Mouse (Mus musculus) limb, embryonic 13.5 days (tissue): Measurements from ENCODE around the gene Arl15. TPM values are rescaled to one million over a fixed set of nuclear protein-coding genes. Genes with fewer than 3 reads are reported as not detected.

ENCODE experiments used
- ATAC-seq: fragments of 200-750 bp; cut with Nextera tagmentation; 2 replicates; pipeline ENCODE4 v1.8.0; 2017; ENCODE audit warnings: low read depth, moderate number of reproducible peaks, moderate TSS enrichment; ENCODE audit not compliant: low FRiP score
- H3K27ac ChIP-seq: fragments of 300-500 bp; sonication (generic); 2 replicates; pipeline ENCODE4 v1.5.1; 2015; ENCODE audit warnings: inconsistent platforms, mild to moderate bottlenecking, moderate library complexity
- H3K27me3 ChIP-seq: fragments of 300-500 bp; sonication (generic); 2 replicates; pipeline ENCODE4 v1.6.1; 2015; ENCODE audit warnings: mild to moderate bottlenecking, inconsistent platforms
- H3K36me3 ChIP-seq: fragments of 300-500 bp; sonication (generic); 2 replicates; pipeline ENCODE4 v1.6.1; 2015; ENCODE audit warnings: inconsistent platforms, mild to moderate bottlenecking, moderate library complexity
- H3K4me1 ChIP-seq: fragments of 300-500 bp; sonication (generic); 2 replicates; pipeline ENCODE4 v1.6.1; 2015; ENCODE audit warnings: inconsistent platforms
- H3K4me2 ChIP-seq: fragments of 300-500 bp; sonication (generic); replicated peaks from 2 replicates; pipeline ENCODE4 v1.6.1; 2015; ENCODE audit warnings: inconsistent platforms, mild to moderate bottlenecking, moderate library complexity
- H3K4me3 ChIP-seq: fragments of 300-500 bp; sonication (generic); 2 replicates; pipeline ENCODE4 v1.5.1; 2015; ENCODE audit warnings: moderate library complexity, mild to moderate bottlenecking, inconsistent platforms
- H3K9ac ChIP-seq: fragments of 300-500 bp; sonication (generic); 2 replicates; pipeline ENCODE4 v1.6.1; 2015; ENCODE audit warnings: mild to moderate bottlenecking, inconsistent platforms
- H3K9me3 ChIP-seq: fragments of 300-500 bp; sonication (generic); 2 replicates; pipeline ENCODE4 v1.6.1; 2016; ENCODE audit warnings: inconsistent platforms
- WGBS: fragments of 180-500 bp; shearing (Covaris S2); methylation state at CpG from one replicate; pipeline ENCODE4 v1.1.7; 2015; 5-methylcytosine and 5-hydroxymethylcytosine counted together
- polyA plus RNA-seq: library from polyadenylated mRNA; unstranded; fragments of >200 nt; fragmentation: Nextera tagmentation; extraction: Ambion mirVana; gene quantifications from 2 replicates; pipeline ENCODE4 v1.2.1, GENCODE M21; 2015

Arl15 gene
- polyA plus RNA-seq, 1 experiment from 2014 or later, result 14.2 TPM

DNA sequence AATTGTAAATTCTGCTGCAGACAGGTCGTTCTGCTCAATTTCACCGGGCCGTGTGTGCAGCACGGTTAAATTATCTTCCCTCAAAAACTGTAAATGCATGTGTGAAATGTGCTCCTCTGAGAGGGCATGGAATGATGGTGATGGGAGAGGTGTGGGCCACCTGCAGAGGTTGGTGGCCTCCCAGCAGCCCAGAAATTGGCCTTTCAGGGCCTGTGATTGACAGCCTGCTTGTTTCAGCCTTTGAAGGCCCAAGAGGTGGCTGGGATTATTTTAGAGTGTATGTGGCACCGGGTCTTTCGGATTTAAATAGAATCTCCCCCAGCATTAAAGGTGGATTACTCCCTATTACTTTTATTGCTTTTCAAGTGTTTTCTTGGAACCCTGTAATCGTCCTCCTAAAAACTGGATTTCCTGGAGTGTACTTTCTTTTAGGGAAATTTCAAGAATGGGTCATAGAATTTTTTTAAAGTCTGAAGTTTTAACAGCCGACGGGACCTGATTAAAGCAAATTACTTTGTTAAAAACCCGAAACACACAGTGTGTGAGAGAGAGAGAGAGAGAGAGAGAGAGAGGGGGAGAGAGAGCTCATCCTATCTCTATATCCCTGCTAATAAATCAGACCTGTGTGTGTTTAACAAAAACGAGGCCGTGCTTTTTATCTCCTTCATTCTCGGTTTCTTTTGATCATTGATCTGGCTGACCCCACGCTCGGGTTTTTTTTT, 186.6 kb downstream of the Arl15 start:
- H3K4me3 ChIP-seq, result no peak overlapping the region
- H3K27me3 ChIP-seq, result 0 out of 2 replicates have a peak, but pooled peaks cover 3% of the 10 kb centered on the region
- H3K9me3 ChIP-seq, result no peaks in the 10 kb centered on the region
- no peak overlapping the region for H3K9ac ChIP-seq
- H3K36me3 ChIP-seq, result no peaks in the 10 kb centered on the region
- H3K27ac ChIP-seq, result no peak overlapping the region
- peak overlapping the region; percentile 36; the same call in 1 of the 2 replicates for H3K4me2 ChIP-seq
- WGBS, result 19% methylated on average over 15 of the region's 15 CpGs
- peaks cover 22% of the 10 kb centered on the region for H3K4me1 ChIP-seq
- ATAC-seq, result no peak

- H3K4me3 ChIP-seq, result no peak overlapping the region
- H3K27ac ChIP-seq, result no peak overlapping the region
- WGBS, result 20% methylated on average over 9 of the region's 9 CpGs
- no peak overlapping the region for H3K9ac ChIP-seq
- H3K4me1 ChIP-seq, result peaks cover 22% of the 10 kb centered on the region
- no peaks in the 10 kb centered on the region for H3K9me3 ChIP-seq
- peak overlapping the region; percentile 36 for H3K4me2 ChIP-seq
- no peaks in the 10 kb centered on the region for H3K36me3 ChIP-seq
- H3K27me3 ChIP-seq, result 0 out of 2 replicates have a peak, but pooled peaks cover 3% of the 10 kb centered on the region
- peak; percentile 19; the same call in 1 of the 2 replicates for ATAC-seq
These were observed 187.2 kb downstream of the Arl15 start for GRCm38 (mm10) chr13:113981461-113982000.

DNA sequence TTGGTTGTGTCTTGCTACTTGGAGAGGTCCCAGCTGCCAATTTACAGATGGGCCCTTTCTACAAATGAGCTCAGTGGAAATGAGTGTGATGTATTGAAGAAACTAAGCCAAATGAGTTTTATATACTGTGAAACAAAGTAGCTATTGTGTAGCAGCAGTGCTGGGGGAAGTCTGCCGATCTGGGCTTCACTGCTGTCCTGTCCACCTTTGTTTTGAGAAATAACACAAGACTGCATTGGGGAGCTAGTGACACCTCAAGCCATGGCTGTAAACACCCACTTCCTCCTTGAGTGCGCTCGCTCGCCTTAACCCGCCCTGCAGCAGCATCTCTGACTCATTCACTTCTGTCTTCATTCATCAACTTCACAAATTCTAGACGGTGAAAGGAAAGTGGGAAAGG, 189.3 kb downstream of the Arl15 start:
- no peak for ATAC-seq
- Histone ChIP-seq H3K27me3 (0 out of 2 replicates have a peak, but pooled peaks cover 3% of the 10 kb centered on the region), H3K4me3 (no peak overlapping the region), H3K4me2 (no peak overlapping the region), H3K36me3 (no peaks in the 10 kb centered on the region), H3K9me3 (no peaks in the 10 kb centered on the region), H3K27ac (no peak overlapping the region), H3K4me1 (peaks cover 26% of the 10 kb centered on the region), H3K9ac (no peak overlapping the region)
- 37% methylated on average over 6 of the region's 6 CpGs for WGBS

- Histone ChIP-seq H3K4me3 (no peak overlapping the region), H3K4me1 (peaks cover 26% of the 10 kb centered on the region), H3K27me3 (0 out of 2 replicates have a peak, but pooled peaks cover 1% of the 10 kb centered on the region), H3K4me2 (no peak overlapping the region), H3K36me3 (no peaks in the 10 kb centered on the region), H3K27ac (no peak overlapping the region), H3K9ac (no peak overlapping the region), H3K9me3 (no peaks in the 10 kb centered on the region)
- no peak for ATAC-seq
- 92% methylated on average over 4 of the region's 4 CpGs for WGBS
These were observed 190.2 kb downstream of the Arl15 start for GRCm38 (mm10) chr13:113984491-113984890.

DNA sequence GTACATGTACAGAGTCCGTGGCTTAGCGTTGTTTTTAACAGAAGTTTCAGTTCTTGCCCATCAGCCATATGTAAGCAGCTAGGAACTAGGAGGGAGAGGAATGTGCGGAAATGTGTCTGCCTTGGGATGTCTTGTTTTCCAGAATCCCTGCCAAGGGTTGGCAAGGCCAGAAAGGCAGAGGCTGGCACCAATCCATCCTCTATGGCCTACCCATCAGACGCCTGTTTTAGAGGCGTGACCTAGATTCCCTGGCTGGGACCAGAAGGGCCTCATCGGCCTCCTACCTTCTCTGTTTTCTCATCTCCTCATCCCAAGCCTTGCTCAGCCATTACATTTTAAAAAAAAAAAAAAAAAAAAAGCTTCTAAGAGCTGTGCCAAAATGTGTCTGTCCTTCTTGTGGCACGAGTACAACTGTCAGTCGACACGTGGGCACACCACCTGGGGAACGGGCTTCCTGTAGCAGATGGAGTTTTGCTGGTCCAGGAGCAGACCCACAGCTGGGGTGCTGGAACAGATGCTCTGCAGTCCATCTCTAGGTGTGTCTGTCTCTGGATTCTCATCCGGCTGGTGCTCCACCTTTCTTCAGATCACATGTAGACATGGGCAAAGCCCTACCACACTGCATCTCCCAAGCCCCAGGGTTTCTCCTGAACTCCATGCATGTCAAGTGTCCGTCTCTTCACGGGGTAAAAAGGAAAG, 192.7 kb downstream of the Arl15 start:
- Histone ChIP-seq H3K27me3 (no peaks in the 10 kb centered on the region), H3K27ac (no peak overlapping the region), H3K4me3 (no peak overlapping the region), H3K4me1 (peaks cover 6% of the 10 kb centered on the region), H3K9me3 (no peaks in the 10 kb centered on the region), H3K9ac (no peak overlapping the region), H3K4me2 (no peak overlapping the region), H3K36me3 (no peaks in the 10 kb centered on the region)
- no peak for ATAC-seq
- WGBS, result 87% methylated on average over 13 of the region's 13 CpGs

DNA sequence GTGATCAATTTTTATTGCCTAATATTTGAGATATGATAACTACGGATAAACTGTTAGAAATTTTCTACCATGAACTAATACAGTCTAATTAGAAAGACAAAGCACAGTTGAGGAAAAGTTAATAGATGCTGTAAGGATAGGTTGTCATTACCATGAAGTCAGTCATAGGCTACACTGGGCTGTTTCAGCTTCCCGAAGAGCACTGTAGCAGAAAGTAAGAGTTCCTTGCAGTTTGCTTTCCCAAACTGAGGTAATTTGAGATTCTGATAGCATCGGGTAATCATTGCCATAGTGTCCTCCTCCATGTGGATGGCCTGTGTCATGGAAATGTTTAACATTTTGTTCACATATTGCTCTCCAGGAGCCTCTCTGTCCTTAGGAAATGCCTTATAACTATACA, 195.9 kb downstream of the Arl15 start:
- 78% methylated on average over 3 of the region's 3 CpGs for WGBS
- H3K4me2 ChIP-seq, result no peak overlapping the region
- no peak overlapping the region for H3K9ac ChIP-seq
- no peaks in the 10 kb centered on the region for H3K36me3 ChIP-seq
- no peak overlapping the region for H3K27ac ChIP-seq
- H3K9me3 ChIP-seq, result no peaks in the 10 kb centered on the region
- H3K4me1 ChIP-seq, result peaks cover 4% of the 10 kb centered on the region; the same call in 1 of the 2 replicates
- H3K4me3 ChIP-seq, result no peak overlapping the region
- no peaks in the 10 kb centered on the region for H3K27me3 ChIP-seq
- ATAC-seq, result no peak

DNA sequence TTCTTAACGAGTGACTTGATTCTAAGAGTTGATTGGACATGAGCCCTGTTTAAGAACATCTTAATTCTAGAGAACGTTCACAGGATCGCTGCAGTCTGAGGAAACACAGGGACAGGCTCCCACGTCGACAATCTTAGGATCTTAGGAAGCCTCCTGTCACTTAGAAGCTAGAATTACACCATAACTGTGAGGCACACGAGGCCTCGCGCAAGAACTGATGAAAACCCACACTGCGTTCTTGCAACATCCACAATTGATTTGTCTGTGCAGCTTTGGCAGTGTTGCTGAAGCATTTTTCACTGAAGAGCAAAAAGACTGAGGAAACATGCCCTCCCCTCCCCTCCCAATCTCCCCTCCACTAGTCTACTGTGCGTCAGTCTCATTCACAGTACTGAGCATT, 196.4 kb downstream of the Arl15 start:
- no peak for ATAC-seq
- Histone ChIP-seq H3K4me1 (peaks cover 4% of the 10 kb centered on the region; the same call in 1 of the 2 replicates), H3K27ac (no peak overlapping the region), H3K4me3 (no peak overlapping the region), H3K9me3 (no peaks in the 10 kb centered on the region), H3K27me3 (no peaks in the 10 kb centered on the region), H3K36me3 (no peaks in the 10 kb centered on the region), H3K4me2 (no peak overlapping the region), H3K9ac (no peak overlapping the region)
- 64% methylated on average over 10 of the region's 10 CpGs for WGBS

DNA sequence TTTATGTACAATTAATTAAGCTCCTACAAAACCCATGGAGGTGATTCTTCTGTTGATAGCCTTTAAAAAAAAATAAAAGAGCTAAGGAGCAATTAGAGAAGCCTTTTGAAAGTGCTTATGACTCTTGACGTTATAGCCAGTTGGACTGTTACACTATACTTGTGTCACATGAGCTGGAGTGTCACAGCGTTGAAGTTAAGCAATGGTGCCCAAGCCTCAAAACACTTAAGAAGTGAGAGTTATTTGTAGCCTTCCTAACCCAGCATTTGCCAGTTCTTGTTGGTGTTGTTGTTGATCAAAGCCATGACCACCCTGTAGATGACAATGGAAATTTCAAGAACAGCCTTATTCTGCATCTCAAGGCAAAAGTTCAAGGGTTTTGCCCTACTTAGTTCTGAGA, 198.8 kb downstream of the Arl15 start:
- H3K4me1 ChIP-seq, result no peaks in the 10 kb centered on the region
- no peak for ATAC-seq
- no peak overlapping the region for H3K4me2 ChIP-seq
- H3K36me3 ChIP-seq, result no peaks in the 10 kb centered on the region
- no peak overlapping the region for H3K27ac ChIP-seq
- H3K9me3 ChIP-seq, result no peaks in the 10 kb centered on the region
- WGBS, result 87% methylated on average over 2 of the region's 2 CpGs
- H3K9ac ChIP-seq, result no peak overlapping the region
- no peak overlapping the region for H3K4me3 ChIP-seq
- no peaks in the 10 kb centered on the region for H3K27me3 ChIP-seq

DNA sequence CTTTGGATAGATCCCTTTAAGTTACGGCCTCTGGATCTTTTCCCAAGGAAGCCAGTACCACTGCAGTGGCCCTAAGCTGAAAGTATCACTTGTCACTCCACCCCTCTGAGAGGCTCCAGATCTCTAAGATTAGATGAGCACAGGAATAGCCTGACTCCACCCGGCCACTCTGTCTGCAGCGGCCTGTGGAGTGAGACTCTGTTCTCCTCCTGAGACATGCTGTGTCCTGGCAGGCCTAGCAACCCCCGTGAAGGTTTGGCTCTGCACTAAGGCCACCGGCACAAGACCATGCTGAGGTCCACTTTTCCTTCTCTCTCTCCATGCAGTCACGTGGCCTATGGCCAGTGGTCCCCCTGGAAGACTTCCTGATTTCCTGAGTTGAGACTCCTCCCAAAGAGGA, 200.3 kb downstream of the Arl15 start:
- no peak overlapping the region for H3K9ac ChIP-seq
- H3K27ac ChIP-seq, result no peak overlapping the region
- 81% methylated on average over 6 of the region's 6 CpGs for WGBS
- no peak for ATAC-seq
- H3K27me3 ChIP-seq, result no peaks in the 10 kb centered on the region
- H3K9me3 ChIP-seq, result no peaks in the 10 kb centered on the region
- no peaks in the 10 kb centered on the region for H3K4me1 ChIP-seq
- H3K36me3 ChIP-seq, result no peaks in the 10 kb centered on the region
- no peak overlapping the region for H3K4me3 ChIP-seq
- no peak overlapping the region for H3K4me2 ChIP-seq

GRCm38 (mm10) chr13:113995490-113996236, 201.4 kb downstream of the Arl15 start:
- Histone ChIP-seq H3K27ac (no peak overlapping the region), H3K27me3 (no peaks in the 10 kb centered on the region), H3K9ac (no peak overlapping the region), H3K4me1 (no peaks in the 10 kb centered on the region), H3K36me3 (no peaks in the 10 kb centered on the region), H3K4me2 (no peak overlapping the region), H3K4me3 (no peak overlapping the region), H3K9me3 (no peaks in the 10 kb centered on the region)
- ATAC-seq, result no peak
- WGBS, result 90% methylated on average over 9 of the region's 9 CpGs

- ATAC-seq, result no peak
- no peak overlapping the region for H3K27ac ChIP-seq
These were observed 204.5 kb downstream of the Arl15 start for GRCm38 (mm10) chr13:113998811-113999210.

DNA sequence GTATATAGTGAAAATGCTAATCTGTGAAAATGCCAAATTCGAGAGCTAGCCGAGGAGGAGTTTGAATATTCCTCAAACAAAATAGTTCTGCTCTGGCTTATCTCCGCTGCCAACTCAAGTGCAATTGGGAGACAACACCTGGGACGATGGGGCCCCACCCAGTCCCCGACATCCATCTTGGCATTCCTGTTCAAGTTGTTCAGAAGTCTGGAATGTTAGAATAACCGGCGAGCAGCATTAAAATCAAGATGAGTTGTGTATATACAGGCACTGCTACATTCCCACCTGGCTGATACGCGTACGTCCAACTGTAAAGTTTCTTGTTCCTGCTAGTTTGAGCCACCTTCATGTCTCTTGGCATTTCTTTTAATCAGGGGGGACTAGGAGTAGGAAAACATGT, 209.2 kb downstream of the Arl15 start:
- no peak overlapping the region for H3K27ac ChIP-seq

More at GRCm38 (mm10) chr13:113998811-113999210, 204.5 kb downstream of the Arl15 start:
- Histone ChIP-seq H3K9ac (no peak overlapping the region), H3K4me2 (no peak overlapping the region), H3K27me3 (no peaks in the 10 kb centered on the region), H3K4me1 (0 out of 2 replicates have a peak, but pooled peaks cover 3% of the 10 kb centered on the region), H3K9me3 (no peaks in the 10 kb centered on the region), H3K4me3 (no peak overlapping the region), H3K36me3 (no peaks in the 10 kb centered on the region)
- 91% methylated on average over 12 of the region's 12 CpGs for WGBS

More for the DNA sequence above, 209.2 kb downstream of the Arl15 start:
- no peaks in the 10 kb centered on the region for H3K36me3 ChIP-seq
- ATAC-seq, result no peak
- 85% methylated on average over 10 of the region's 10 CpGs for WGBS
- 0 out of 2 replicates have a peak, but pooled peaks cover 6% of the 10 kb centered on the region for H3K4me1 ChIP-seq
- H3K9me3 ChIP-seq, result no peaks in the 10 kb centered on the region
- H3K4me3 ChIP-seq, result no peak overlapping the region
- no peak overlapping the region for H3K4me2 ChIP-seq
- H3K27me3 ChIP-seq, result no peaks in the 10 kb centered on the region
- no peak overlapping the region for H3K9ac ChIP-seq
